Mouse (Mus musculus) cerebellum, adult 9-10 months (tissue): ENCODE results near the gene Sh2d3c.
A peak's percentile ranks its signal among the peaks of the same experiment; 100 is the strongest.

Source experiments
- DNase-seq: peaks from one replicate; pipeline ENCODE4 v3.0.0; 2022

Gene Sh2d3c

DNA sequence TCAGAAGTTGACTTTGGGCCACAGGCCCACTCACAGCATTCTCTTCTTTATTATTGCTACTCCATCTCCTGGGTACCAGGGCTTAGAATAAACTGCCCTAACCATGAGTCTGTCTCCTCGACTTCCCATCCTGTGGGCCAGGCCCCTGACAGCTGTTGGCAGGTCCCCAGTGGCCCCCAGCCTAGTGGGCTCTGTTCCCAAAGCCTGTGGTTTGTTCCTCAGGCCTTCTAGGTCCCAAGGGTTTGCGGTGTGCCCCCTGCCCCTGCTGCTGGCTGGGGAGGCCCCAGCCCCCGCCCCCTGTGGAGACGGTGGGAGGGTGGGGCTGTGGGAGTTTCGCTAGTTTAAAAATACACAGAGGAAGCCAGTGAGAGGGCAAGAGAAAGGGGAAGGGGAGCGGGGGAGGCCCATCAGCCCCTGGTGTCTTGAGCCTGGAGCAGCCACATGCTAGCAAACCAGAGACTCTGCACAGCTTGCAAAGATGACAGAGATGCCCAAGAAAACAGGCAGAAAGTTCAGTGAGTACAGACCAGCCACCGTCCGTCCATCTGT, at the start of gene Sh2d3c:
TSS of gene Sh2d3c (plus strand) at position 375 of the 549 bp plus-strand sequence.
- no peak for DNase-seq

DNA sequence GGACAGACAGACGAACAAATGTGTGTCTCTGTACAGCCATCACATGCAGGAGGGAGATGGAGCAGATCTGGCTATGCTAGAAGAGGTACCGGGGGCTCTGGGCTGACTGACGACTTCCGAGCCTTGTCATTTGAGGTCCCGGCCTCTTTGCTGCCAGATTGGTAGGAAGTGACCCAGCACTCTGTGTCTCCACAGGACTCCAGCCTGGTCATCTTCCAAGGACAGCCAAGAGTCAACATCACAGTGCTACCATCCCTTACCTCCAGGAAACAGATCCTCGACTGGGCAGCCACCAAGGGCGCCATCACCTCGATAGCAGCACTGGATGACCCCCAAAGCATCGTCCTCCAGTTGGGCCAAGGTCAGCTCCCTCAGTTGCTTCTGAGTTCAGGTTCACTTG, 49.7 kb upstream of the Sh2d3c start:
- DNase-seq: no peak

DNA sequence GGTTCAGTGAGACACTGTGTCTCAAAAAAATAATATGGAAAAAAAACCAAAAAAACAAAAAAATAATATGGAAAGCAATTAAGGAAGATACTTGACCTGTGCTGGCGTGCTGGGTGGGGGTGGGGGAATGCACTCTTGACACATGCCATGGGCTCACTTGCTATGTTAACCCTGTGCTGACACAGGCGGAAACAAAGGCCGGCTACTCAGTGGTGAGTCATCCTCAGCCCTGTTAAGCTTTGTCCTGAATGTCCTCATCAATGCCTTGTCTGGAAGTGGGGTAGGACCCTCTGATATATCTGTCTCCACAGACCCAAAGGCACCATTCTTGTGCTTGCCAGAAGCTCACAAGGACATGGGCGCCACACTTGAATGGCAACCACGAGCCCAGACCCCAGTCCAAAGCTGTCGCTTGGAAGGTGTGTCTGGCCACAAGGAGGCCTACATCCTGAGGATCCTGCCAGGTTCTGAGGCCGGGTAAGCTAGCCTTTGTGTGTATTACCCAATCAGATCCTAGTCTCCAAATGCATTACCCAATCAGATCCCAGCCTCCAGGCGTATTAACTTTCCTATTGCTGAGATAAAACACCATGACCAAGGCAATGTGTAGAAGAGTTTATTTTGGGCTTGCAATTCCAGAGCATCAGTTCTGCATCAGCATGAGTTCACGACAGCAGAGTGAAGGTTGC, 48.8 kb upstream of the Sh2d3c start:
- no peak for DNase-seq

DNA sequence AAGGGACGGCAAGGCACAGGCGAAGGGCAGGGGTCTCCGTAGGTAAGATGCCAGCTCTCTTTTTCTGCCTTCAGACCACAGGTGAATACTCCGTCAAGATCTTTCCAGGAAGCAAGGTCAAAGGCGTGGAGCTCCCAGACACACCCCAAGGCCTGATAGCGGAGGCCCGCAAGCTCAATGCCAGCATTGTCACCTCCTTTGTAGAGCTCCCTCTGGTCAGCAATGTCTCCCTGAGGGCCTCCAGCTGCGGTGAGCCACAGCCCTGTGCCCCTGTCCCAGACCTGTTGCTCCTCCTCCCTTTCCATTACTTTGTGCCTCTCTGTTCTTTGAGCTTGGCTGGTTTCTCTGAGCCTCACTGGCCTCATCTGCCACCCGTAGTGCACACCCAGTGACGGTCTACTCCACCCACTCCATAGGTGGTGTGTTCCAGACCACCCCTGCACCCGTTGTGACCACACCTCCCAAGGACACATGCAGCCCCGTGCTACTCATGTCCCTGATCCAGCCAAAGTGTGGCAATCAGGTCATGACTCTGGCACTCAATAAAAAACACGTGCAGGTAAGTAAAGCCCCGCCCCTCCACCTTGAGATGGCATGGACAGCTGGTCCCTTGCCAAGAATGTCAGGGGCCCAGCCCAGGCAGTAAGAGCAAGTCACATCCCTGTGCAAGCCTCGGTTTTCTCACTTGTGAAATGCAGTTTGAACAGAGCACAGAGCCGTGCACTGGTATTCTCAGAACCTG, 47.5 kb upstream of the Sh2d3c start:
- no peak for DNase-seq

DNA sequence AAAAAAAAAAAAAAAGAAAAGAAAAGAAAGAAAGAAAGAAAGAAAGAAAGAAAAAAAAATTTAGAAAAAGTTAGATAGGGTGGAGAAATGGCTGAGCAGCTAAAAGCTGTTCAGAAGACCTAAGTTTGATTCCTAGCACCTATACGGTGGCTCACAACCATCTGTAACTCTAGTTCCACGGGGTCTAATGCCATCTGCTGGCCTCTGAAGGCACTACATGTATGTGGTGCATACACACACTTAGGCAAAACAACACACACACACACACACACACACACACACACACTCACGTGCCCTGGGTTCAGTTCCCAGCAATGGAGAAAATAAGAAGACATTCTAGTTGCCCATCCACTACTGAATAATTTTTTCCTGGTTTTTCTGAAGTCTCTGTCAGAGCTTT, 44.0 kb upstream of the Sh2d3c start:
- no peak for DNase-seq

DNA sequence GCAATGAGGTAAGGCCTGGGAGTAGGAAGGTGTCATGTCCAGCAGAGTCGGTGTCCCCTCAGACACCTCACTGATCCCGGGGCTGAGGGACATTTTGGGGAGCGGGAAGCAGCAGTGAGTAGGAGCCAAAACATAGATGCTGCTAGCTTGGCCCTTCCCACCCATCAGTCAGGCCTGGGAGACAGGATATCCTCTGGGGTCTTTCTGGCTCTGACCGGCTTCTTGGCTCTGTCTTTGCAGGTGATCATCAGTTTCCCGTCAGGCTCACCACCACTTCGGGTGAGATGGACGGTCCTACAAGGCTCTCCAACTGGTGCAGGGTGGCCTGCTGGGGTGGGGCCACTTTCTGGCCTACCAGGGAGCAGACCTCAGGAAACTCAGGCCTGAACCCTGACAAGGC, 43.2 kb upstream of the Sh2d3c start:
- no peak for DNase-seq

DNA sequence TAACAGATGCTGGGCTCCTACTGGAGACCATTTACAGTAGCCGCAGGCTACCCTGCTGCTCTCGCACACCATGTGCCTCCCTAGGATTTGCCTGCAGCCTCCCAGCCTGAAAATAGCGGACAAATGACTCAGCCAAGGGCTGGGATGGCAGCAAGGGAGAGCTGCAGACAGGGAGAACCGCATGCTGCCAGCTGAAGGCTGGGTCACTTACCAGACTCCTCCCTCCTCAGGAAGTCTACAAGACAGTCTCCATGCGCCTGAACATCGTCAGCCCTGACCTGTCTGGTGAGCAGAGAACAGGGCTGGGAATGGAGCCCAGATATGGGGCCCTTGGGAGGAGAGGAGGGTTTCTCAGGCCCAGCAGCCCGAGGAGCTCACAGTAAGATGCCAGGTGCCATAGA, 40.8 kb upstream of the Sh2d3c start:
- no peak for DNase-seq

DNA sequence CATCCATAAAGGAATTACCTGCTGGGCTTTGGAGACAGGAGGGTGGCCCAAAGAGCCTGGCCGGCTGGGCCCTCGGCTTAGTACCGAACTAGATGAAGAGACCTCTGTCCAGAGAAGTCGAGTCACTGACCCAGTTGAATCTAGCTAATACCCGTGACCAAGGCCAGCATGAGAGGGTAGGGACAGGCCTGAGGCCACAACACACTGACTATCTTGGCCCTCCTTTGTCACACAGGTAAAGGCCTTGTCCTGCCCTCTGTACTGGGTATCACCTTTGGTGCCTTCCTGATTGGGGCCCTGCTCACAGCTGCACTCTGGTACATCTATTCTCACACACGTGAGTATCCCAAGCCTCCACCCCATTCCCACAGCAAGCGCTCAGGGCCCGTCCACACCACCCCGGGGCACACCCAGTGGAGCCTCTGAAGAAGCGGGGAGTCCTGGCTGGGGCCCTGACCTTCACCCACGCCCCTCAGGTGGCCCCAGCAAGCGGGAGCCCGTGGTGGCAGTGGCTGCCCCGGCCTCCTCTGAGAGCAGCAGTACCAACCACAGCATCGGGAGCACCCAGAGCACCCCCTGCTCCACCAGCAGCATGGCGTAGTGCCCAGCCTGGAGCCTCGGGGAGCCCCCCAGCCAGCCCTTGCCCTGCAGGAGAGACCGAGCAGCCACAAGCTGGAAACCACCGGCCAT, 39.7 kb upstream of the Sh2d3c start:
- no peak for DNase-seq

DNA sequence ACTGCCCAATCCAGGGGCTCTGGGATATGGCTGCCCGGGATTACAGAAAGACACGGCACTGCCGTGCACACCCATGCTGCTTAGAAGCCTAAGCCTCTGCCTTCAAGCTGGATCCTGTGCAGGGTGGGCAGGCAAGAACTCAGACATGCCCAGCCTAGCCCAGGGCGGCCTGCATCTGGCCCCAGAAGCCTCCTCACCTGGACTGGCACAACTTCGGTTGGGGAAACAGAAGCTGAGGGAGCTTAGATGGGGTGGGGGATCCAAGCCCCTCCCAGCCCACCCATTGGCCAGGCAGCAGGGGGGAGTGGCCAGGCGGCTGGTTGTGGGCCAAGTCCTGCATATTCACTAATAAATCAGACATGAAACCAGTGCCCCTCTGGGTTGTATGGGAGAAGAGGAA, 39.1 kb upstream of the Sh2d3c start:
- DNase-seq: no peak

DNA sequence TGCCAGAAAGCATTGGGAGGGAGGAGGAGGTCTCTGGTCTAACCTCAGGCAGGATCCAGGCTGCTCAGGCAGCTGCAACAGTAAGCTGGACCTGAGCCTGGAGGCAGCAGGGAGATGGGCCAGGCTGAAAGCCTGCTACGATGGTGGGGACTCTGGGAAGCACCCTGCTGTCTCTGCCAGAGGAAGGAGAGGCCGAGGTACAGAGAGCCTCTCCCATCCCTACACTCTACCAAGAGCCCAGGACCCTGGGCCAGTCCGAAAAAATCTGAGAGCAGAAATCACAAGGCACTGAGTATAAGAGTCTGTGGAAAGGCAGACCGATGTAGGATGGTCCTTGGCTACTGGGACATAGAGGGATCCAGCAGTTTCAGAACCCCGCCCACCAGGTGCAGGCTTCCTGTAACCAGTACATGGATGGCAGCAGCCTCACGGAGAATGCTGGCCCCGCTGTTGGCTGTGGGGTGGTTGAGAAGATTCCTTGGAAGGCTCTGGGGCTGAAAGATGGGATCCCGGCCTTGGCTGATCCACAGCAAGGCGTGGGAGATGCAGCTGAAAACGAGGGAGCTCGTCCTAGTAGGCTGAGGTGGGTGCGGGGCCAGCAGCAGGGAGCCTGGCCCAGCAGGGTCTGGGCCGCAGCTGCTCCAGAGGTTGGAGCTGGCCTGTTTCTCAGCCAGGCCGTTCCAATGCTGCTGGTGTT, 38.0 kb upstream of the Sh2d3c start:
- DNase-seq: no peak

DNA sequence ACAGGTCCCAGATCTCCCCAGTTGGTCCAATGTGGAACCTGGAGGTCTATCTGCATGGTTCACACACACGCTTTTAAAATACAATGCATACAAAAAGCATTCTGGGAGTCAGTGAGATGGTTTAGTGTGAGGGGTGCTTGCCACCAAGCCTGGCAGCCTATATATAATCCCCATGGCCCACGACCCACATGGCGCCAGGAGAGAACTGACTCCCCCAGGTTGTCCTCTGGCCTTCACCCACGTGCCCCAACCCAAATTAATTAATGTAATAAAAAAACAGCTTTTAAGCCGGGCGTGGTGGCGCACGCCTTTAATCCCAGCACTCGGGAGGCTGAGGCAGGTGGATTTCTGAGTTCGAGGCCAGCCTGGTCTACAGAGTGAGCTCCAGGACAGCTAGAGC, 37.2 kb upstream of the Sh2d3c start:
- no peak for DNase-seq

DNA sequence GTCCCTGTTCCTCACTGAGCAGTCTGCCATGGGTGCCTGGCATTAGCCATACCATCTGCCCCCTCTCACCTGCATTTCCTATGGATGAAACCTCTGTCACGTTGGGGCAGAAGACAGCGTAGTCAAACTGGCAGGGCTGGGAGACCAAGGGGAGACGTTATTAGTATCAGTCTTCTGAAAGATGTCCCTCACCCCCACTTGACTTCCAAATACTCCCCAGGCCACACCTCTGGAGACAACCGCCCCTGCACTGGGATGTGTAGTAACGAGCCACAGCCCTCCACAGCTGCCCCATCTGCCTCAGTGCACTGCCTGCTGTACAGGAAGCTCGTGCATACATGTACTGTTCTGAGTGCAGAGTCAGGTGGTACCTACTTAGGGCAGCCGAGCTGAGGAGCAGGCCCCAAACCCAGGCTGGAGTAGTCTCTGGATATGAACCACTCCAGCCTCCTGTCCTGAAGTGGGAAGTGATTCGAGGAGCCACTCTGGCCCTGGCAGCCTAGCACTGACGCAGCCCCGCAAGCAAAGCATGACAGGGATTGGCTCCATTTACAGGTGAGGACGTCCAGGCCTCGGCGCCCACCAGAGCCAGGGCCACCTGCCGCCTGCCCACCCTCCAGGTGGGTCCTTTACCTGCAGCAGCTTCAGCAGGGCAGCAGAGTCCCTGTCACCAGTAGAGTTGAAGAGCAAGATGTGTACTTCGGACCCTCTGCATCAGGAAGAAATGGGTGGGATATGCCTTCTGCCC, 36.0 kb upstream of the Sh2d3c start:
- DNase-seq: no peak

DNA sequence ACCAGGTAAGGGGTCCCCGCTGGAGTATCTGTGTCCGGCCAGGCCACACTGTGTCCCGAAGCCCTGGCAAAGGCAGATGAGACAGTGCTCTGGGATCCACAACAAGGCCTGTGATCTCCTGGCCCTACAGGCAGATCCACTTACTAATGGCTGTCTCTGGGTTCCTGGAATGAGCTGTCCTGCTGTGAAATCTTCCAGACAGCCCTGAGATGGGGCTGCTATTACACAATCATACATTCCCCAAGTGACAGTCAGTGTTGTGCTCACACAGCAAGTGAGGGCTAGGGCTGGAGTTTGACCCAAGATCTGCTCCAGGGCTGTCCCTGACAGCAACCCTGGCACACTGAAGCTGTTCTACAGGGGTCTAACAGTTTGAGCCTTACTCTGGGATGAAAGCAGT, 35.0 kb upstream of the Sh2d3c start:
- DNase-seq: no peak

DNA sequence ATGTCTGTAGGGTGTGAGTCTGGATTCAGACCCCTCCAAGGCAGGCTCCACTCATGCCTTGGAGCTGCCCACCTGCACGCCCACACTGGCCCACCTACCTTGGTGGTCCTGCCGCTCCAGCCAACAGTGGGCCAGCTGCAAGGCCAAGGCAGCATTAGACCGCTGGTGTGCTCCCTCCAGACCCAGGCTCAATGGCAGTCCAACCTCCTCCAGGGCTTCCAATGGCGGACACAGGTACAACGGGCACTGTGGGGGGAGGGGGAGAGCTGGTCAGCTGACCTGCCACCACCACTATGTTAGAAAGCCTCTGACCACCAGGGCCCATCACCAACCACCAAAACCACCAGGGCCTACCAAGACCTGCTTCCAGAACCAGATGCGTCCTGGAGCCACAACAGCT, 34.2 kb upstream of the Sh2d3c start:
- DNase-seq: no peak

DNA sequence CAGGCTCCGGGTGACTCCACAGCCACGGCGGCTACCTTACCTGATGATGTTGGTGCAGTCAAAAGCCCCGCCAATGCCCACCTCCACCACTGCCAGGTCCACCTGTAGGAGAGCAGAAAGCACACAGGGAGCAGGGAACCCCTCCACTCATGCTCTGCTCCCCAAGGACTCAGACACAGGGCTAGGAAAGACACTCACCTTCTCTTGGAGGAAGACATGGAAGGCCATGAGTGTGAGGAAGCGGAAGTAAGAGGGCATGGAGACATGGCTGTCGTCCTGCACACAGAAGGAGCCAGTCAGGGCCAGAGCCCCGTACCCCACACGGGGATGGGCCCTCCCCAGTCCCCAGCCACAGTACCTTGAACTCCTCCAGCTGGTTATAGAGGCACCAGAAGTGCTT, 33.3 kb upstream of the Sh2d3c start:
- no peak for DNase-seq

DNA sequence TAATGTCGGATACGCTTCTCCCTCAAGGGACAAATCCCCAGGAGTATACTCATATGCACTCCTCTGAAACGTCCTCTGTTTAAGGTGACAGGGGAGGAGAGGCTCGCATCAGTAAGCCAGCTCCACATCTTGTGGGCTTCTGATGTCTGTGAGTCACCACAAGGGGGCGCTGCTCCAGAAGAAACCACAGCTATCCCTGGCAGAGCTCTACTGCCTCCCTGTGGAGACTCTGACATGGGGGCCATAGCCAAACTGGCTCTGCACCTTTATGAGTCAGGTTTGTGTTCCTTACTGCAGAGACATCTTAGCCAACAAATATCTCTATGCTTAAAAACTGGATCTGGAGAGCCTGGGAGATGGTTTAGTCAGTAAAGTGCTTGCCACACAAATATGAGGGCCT, 31.4 kb upstream of the Sh2d3c start:
- DNase-seq: peak; percentile 92

DNA sequence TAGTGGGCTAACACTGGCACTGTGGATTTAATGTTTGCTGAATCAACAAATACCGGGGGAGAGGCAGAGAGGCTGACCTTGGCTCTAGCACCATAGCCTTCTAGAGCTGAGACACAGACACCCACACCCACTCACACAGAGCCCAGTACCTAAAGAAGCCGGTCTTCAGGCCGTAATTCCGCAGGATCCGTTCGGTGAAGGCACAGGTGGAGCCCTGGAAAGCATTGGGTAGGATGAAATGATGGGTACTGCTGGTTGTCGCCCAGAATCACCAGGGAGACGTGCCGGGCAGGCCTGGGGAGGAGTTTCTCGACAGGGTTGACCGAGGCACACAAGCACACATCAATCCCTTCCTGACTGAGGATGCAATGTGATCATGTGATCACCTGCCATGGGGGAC, 29.8 kb upstream of the Sh2d3c start:
- DNase-seq: no peak

DNA sequence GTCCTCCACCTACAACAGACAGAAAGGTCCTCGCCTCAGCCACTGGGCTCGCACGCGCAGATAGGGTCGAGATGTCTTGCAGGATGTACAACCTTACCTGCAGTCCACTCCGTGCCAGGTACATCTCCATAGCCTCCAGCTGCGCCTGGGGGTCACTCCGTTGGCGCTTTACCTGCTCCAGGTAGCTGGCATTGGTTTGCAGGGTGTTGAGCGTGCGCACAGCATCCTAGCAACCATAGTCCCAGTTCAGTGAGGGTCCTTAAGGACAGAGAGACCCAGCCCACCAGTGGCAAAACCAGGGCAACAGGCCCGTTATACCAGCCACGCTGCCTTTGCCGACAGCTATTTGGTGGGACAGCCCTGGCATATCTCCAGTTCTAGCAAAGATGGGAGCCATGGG, 28.4 kb upstream of the Sh2d3c start:
- no peak for DNase-seq

DNA sequence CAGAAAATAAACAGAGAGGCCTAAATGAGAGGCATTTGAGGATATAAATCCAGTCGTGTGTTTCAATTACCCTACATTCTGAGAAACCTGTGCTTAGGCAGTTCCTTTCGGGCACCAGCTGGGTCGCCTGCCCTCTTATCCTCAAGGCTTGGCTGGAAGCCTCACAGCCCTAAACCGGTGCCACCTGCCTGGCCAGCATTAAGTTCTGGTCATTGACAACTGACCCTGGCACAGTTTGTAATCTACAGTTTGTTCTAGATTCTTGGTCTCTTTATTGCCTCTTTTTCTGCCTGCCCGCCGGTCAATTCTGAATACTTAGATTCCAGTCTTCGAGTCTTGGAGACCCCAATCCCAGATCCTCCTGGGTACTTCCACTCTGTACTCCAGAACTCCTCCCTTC, 27.6 kb upstream of the Sh2d3c start:
- no peak for DNase-seq

DNA sequence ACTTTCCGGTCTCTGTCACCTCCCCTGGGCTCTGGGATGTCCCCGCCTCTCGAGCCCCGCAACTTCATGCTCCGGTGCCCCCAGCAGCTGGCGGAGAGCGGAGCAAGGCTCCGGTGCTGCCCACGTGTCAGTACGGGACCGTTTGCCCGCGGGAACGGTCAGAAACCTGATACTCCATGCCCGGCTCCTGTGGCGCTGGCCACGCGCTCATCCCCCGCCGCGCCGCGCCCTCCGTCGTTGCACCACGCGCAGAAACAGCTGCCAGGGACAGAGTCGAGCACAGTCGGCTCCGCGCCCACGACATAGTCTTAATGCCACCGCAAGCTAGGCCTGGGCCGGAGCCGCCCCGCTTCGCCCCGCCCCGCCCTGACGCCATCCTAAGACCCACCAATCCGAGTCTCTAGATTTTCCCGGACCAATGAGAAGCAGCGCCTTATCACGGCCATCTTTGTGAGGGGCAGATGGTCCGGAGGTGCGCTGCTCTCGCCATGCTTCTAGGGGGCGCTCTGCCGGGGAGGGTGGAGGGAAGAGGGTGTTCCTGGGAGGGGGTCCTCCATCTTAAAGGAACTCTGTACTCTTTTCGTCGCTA, 26.9 kb upstream of the Sh2d3c start:
- DNase-seq: peak; percentile 96

DNA sequence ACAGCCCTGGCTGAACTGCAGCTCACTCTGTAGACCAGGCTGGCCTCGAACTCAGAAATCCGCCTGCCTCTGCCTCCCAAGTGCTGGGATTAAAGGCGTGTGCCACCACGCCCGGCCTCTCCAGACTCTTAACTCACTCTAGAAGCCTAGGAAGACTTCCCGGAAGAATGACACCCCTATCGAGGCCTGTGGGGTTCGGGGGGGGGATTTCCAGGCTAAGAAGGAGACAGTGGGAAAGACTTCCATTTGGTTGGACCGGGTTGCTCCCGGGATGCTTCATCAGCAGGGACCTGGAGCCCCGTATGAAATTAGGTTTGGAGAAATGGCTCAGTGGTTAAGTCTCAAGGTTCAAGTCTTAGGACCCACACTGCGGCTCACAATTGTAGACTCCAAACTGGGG, 26.2 kb upstream of the Sh2d3c start:
- no peak for DNase-seq

DNA sequence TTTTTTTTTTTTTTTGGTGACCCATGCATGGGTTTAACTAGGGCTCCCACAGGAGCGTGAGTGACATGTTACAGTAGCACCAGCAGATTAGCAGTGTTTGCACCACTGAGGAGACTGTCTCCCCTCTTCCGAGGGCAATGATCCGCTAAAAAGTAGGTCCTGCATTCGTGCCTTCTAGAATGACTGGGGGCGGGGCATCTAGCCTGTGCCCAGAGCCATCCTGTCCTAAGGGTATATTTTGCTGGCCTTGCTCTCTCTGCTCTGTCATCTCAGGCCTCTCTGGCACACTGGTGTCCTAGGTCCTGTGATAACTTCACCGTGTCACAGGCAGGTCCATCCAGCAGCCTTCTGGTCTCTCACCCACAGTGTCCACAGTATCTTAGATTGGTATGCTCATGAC, 21.2 kb upstream of the Sh2d3c start:
- no peak for DNase-seq
